Mouse (Mus musculus): ENCODE measurements around the gene Fbxo24.

Fbxo24 gene

GRCm38 (mm10) chr5:137601365-137601729, 27.5 kb downstream of the Fbxo24 start:
- no peak for DNase-seq (ENCODE audit: low spot score in 2 of 2)

- DNase-seq (ENCODE audit: low spot score in 2 of 2): peak; percentile 96
Measured at GRCm38 (mm10) chr5:137600619-137601364, 28.0 kb downstream of the Fbxo24 start, which contains the start of gene Mospd3. Gene Mospd3, minus strand, starts transcription at chr5:137601058.

- no peak for DNase-seq (ENCODE audit: low spot score in 2 of 2)
Measured at GRCm38 (mm10) chr5:137600281-137600618, 28.6 kb downstream of the Fbxo24 start.

GRCm38 (mm10) chr5:137599600-137599999, 29.2 kb downstream of the Fbxo24 start:
- DNase-seq (ENCODE audit: low spot score in 2 of 2): no peak

GRCm38 (mm10) chr5:137598100-137598826, 30.5 kb downstream of the Fbxo24 start:
- no peak for DNase-seq (ENCODE audit: low spot score in 2 of 2)

GRCm38 (mm10) chr5:137597625-137598024, 31.2 kb downstream of the Fbxo24 start:
- no peak for DNase-seq (ENCODE audit: low spot score in 2 of 2)

GRCm38 (mm10) chr5:137596601-137597261, 32.1 kb downstream of the Fbxo24 start:
- peak; percentile 62 to 68 for DNase-seq (ENCODE audit: low spot score in 2 of 2)

- DNase-seq (ENCODE audit: low spot score in 2 of 2): no peak
Measured at GRCm38 (mm10) chr5:137595921-137596320, 32.9 kb downstream of the Fbxo24 start.

GRCm38 (mm10) chr5:137590507-137590906, 38.3 kb downstream of the Fbxo24 start:
- no peak for DNase-seq (ENCODE audit: low spot score in 2 of 2)

GRCm38 (mm10) chr5:137584976-137585375, 43.8 kb downstream of the Fbxo24 start:
- DNase-seq (ENCODE audit: low spot score in 2 of 2): peak; percentile 58 to 70

GRCm38 (mm10) chr5:137583670-137584169, 45.1 kb downstream of the Fbxo24 start:
- DNase-seq (ENCODE audit: low spot score in 2 of 2): no peak

- no peak for DNase-seq (ENCODE audit: low spot score in 2 of 2)
Measured at GRCm38 (mm10) chr5:137582702-137583101, 46.1 kb downstream of the Fbxo24 start.

GRCm38 (mm10) chr5:137580246-137580645, 48.6 kb downstream of the Fbxo24 start:
- no peak for DNase-seq (ENCODE audit: low spot score in 2 of 2)

- no peak for DNase-seq (ENCODE audit: low spot score in 2 of 2)
Measured at GRCm38 (mm10) chr5:137574470-137574901, 54.3 kb downstream of the Fbxo24 start.

GRCm38 (mm10) chr5:137570691-137571586, 57.9 kb downstream of the Fbxo24 start:
- DNase-seq (ENCODE audit: low spot score in 2 of 2): no peak

- DNase-seq (ENCODE audit: low spot score in 2 of 2): no peak
Measured at GRCm38 (mm10) chr5:137570181-137570580, 58.6 kb downstream of the Fbxo24 start.

- DNase-seq (ENCODE audit: low spot score in 2 of 2): peak; percentile 43 to 60
Measured at GRCm38 (mm10) chr5:137569665-137570064, 59.1 kb downstream of the Fbxo24 start, which contains the start of gene Tfr2. Gene Tfr2, plus strand, starts transcription at chr5:137569840.

- no peak for DNase-seq (ENCODE audit: low spot score in 2 of 2)
Measured at GRCm38 (mm10) chr5:137569031-137569430, 59.8 kb downstream of the Fbxo24 start.

- DNase-seq (ENCODE audit: low spot score in 2 of 2): no peak
Measured at GRCm38 (mm10) chr5:137568223-137568798, 60.5 kb downstream of the Fbxo24 start.

GRCm38 (mm10) chr5:137566416-137566815, 62.4 kb downstream of the Fbxo24 start:
- no peak for DNase-seq (ENCODE audit: low spot score in 2 of 2)

- no peak for DNase-seq (ENCODE audit: low spot score in 2 of 2)
Measured at GRCm38 (mm10) chr5:137565744-137566143, 63.1 kb downstream of the Fbxo24 start.
